ENCODE assay signal across 8 mouse cellular contexts in genomic region chr3:95499024-95499423, GRCm38 (mm10). TPM values are rescaled to one million over a fixed set of nuclear protein-coding genes. Genes with fewer than 3 reads are reported as not detected.
DNase-seq lines count a peak whose midpoint lies in the region; ATAC-seq and TF ChIP-seq lines count a peak whose summit lies in the region.
"Had no signal": no experiment of that assay in that cellular context is flagged by ENCODE, and none has a peak within 500 bp of the region (broad histone marks: within the 10 kb centered on the region; RNA-seq: fewer than 3 reads in every experiment).

Ctsk (plus strand) TSS chr3:95499256.

- WGBS in embryonic facial prominence, embryonic 10.5 days = 83% methylated on average over 7 of the region's 7 CpGs
- 34% methylated on average over 7 of the region's 7 CpGs for WGBS in heart, adult 2 months
- 48% methylated on average over 7 of the region's 7 CpGs for WGBS in limb, embryonic 13.5 days

- TF ChIP-seq CTCF in heart, adult 2 months (IDR thresholded peaks at IDR 0.05) = no peak

- no peaks in the 10 kb centered on the region for H3K27me3 ChIP-seq in embryonic facial prominence, embryonic 10.5 days (replicated peaks; ENCODE audit: low read depth, poor library complexity, severe bottlenecking)
- no peaks in the 10 kb centered on the region for H3K27me3 ChIP-seq in heart, adult 2 months (ENCODE audit: control insufficient read depth, insufficient read depth, low read length)
- no peaks in the 10 kb centered on the region for H3K27me3 ChIP-seq in limb, embryonic 13.5 days

- peaks cover 32% of the 10 kb centered on the region for H3K4me1 ChIP-seq in embryonic facial prominence, embryonic 10.5 days
- H3K4me1 ChIP-seq in heart, adult 2 months (ENCODE audit: control insufficient read depth, insufficient read depth, low read length) = peaks cover 2% of the 10 kb centered on the region
- H3K4me1 ChIP-seq in limb, embryonic 13.5 days = peaks cover 21% of the 10 kb centered on the region

- no peak for ATAC-seq in limb, embryonic 13.5 days (ENCODE audit: low FRiP score, low read depth)

- peak within 1 kb of the TSS; percentile 74 for H3K27ac ChIP-seq in embryonic facial prominence, embryonic 10.5 days (replicated peaks)
- H3K27ac ChIP-seq in heart, adult 2 months = peak within 1 kb of the TSS; percentile 46
- H3K27ac ChIP-seq in limb, embryonic 13.5 days = peak within 1 kb of the TSS; percentile 77

- intact Hi-C loops in heart, adult 2 months (cut with DNase I) = no loop called here

- no peaks in the 10 kb centered on the region for H3K79me2 ChIP-seq in heart, adult 2 months (replicated peaks; ENCODE audit: control insufficient read depth, insufficient read depth, low read length)

- TF ChIP-seq POLR2A in heart, adult 2 months (IDR thresholded peaks at IDR 0.05; ENCODE audit: insufficient read depth, low read depth, low read length) = no peak

- no peak for DNase-seq in layer of hippocampus, postnatal 10 days (ENCODE audit: low spot score in 2 of 2)
- DNase-seq in layer of hippocampus, adult 11-12 months (ENCODE audit: low spot score) = no peak
- no peak for DNase-seq in embryonic facial prominence, embryonic 10.5 days (ENCODE audit: low spot score)
- no peak for DNase-seq in heart, adult 2 months
- no peak for DNase-seq in cerebellum, adult 9-11 months
- no peak for DNase-seq in ovary, postnatal 14 days (ENCODE audit: low spot score)

- peak within 1 kb of the TSS; percentile 13 for H3K4me3 ChIP-seq in embryonic facial prominence, embryonic 10.5 days
- peak within 1 kb of the TSS; percentile 36 for H3K4me3 ChIP-seq in heart, adult 2 months
- peak within 1 kb of the TSS; percentile 36 for H3K4me3 ChIP-seq in limb, embryonic 13.5 days

- no peaks in the 10 kb centered on the region for H3K9me3 ChIP-seq in embryonic facial prominence, embryonic 10.5 days
- H3K9me3 ChIP-seq in limb, embryonic 13.5 days = no peaks in the 10 kb centered on the region

- no peak for TF ChIP-seq EP300 in heart, adult 2 months (IDR thresholded peaks at IDR 0.05; ENCODE audit: insufficient read depth, low read depth, low read length)

- peaks cover 33% of the 10 kb centered on the region for H3K36me3 ChIP-seq in embryonic facial prominence, embryonic 10.5 days (replicated peaks)
- peaks cover 2% of the 10 kb centered on the region; the same call in 1 of the 2 replicates for H3K36me3 ChIP-seq in heart, adult 2 months (ENCODE audit: control insufficient read depth, insufficient read depth, low read length)
- peaks cover 30% of the 10 kb centered on the region for H3K36me3 ChIP-seq in limb, embryonic 13.5 days

- no peak within 1 kb of the TSS for H3K9ac ChIP-seq in heart, adult 2 months (ENCODE audit: low read depth, low read length)
- H3K9ac ChIP-seq in limb, embryonic 13.5 days = peak within 1 kb of the TSS; percentile 57

- H3K4me2 ChIP-seq in limb, embryonic 13.5 days (replicated peaks) = peak within 1 kb of the TSS; percentile 60
- H3K4me2 ChIP-seq: midbrain, embryonic 11.5 days had no signal

RNA-seq across cellular contexts. Expression of gene Ctsk, which starts in this region (rescaled TPM):
- total RNA-seq in layer of hippocampus, postnatal 10 days (2021) = 10 to 100 TPM; 10.0 to 10.3 TPM
- 3.4 and 5.5 TPM in 2 replicates for polyA plus RNA-seq in embryonic facial prominence, embryonic 10.5 days (2016; fragmentation: Nextera tagmentation; extraction: Ambion mirVana)
- 1 to 10 TPM; 7.4 to 8.7 TPM for total RNA-seq in heart, adult 2 months (2021)
- polyA plus RNA-seq in heart, adult 2 months (2012; rRNA removed) = 5.4 and 9.1 TPM in 2 replicates
- 32.7 and 37.8 TPM in 2 replicates for polyA plus RNA-seq in limb, embryonic 13.5 days (2015; fragmentation: Nextera tagmentation; extraction: Ambion mirVana)
